In genomic region chr4:9770372-9771102, GRCm38 (mm10) we compare ENCODE assay signal across 8 mouse cellular contexts.
DNase-seq lines count a peak whose midpoint lies in the region; ATAC-seq lines count a peak whose summit lies in the region.

No protein-coding gene starts in this region.

- peak; percentile 87 for ATAC-seq in frontal cortex, adult (ENCODE audit: low TSS enrichment)
- peak; percentile 94 for ATAC-seq in hindbrain, embryonic 11.5 days (ENCODE audit: low FRiP score)

- WGBS in hindbrain, embryonic 11.5 days, result 2% methylated on average over 38 of the region's 38 CpGs

- peak; percentile 42 for DNase-seq in WW6 (ENCODE audit: low read depth, low spot score)
- DNase-seq in cerebellum, adult 9-11 months, result peak; percentile 69
- DNase-seq in hindbrain, embryonic 11.5 days (ENCODE audit: low spot score), result peak; percentile 81
- DNase-seq in layer of hippocampus, postnatal 14 days (ENCODE audit: low spot score in 2 of 2), result peak; percentile 18 to 21
- DNase-seq in lung, postnatal 25 days (ENCODE audit: low spot score), result peak; percentile 21
- peak; percentile 76 for DNase-seq in retina, embryonic 14.5 days (ENCODE audit: low spot score)
- peak; percentile 49 for DNase-seq in thymus, postnatal 4 days

- H3K27me3 ChIP-seq in hindbrain, embryonic 11.5 days (ENCODE audit: control insufficient read depth, insufficient read depth, low read length), result no peaks in the 10 kb centered on the region

- H3K4me3 ChIP-seq in hindbrain, embryonic 11.5 days (ENCODE audit: low read depth, low read length), result peak overlapping the region; percentile 54

- peak overlapping the region; percentile 69 for H3K4me2 ChIP-seq in hindbrain, embryonic 11.5 days (replicated peaks; ENCODE audit: low read depth, low read length)

- no peaks in the 10 kb centered on the region for H3K4me1 ChIP-seq in hindbrain, embryonic 11.5 days (replicated peaks; ENCODE audit: control insufficient read depth, insufficient read depth, low read length)

- H3K9me3 ChIP-seq in hindbrain, embryonic 11.5 days (ENCODE audit: control insufficient read depth, low read length), result no peaks in the 10 kb centered on the region

- no peaks in the 10 kb centered on the region for H3K36me3 ChIP-seq in hindbrain, embryonic 11.5 days (ENCODE audit: control insufficient read depth, insufficient read depth, low read length)

- peak overlapping the region; percentile 58; the same call in 1 of the 2 replicates for H3K27ac ChIP-seq in hindbrain, embryonic 11.5 days (ENCODE audit: low read depth, low read length)

- H3K9ac ChIP-seq in hindbrain, embryonic 11.5 days (ENCODE audit: low read depth, low read length), result peak overlapping the region; percentile 64

Comparison
In these comparisons a context has a peak if more than half of its experiments do, and no peak if none do; other contexts are left out.
1. Peak in every context shown above with its lines: DNase-seq, ATAC-seq, H3K4me3 ChIP-seq and H3K27ac ChIP-seq.
2. DNase-seq: peak in every context shown above with its lines; median percentile 81 in hindbrain, embryonic 11.5 days; 76 in retina, embryonic 14.5 days; 69 in cerebellum, adult 9-11 months; 49 in thymus, postnatal 4 days; 42 in WW6; 21 in lung, postnatal 25 days; 20 in layer of hippocampus, postnatal 14 days.